ENCODE assay signal across 30 mouse cellular contexts in the genomic region with DNA sequence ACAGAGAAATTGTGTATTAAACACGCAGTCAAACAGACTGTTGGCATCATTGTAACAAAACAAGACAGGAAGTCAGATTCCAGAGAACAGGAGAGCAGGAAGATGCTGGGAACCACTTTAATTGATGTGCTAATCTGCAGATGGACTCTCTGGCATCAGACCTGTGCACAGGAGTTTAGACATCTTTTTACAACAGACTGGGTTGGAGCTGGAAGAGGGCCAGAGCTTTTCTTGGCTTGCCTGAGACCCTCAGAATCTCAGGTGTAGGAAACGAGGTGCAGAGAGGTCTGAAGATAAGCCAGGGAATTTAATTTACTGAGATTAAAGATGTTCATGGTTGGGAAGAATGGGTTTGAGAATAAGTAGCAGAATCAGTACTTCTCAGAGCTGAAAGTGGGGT. TPM values are rescaled to one million over a fixed set of nuclear protein-coding genes. Genes with fewer than 3 reads are reported as not detected.
"Had no signal": no experiment of that assay in that cellular context is flagged by ENCODE, and none has a peak within 500 bp of the region (broad histone marks: within the 10 kb centered on the region; RNA-seq: fewer than 3 reads in every experiment).

No protein-coding gene starts in this region.

- H3K27me3 ChIP-seq: heart, embryonic 13.5 days; heart, embryonic 15.5 days; hindbrain, embryonic 13.5 days; kidney, embryonic 15.5 days; limb, embryonic 13.5 days; limb, embryonic 15.5 days had no signal

- H3K27ac ChIP-seq: heart, embryonic 10.5 days; heart, embryonic 13.5 days; heart, embryonic 15.5 days; hindbrain, embryonic 13.5 days; kidney, embryonic 15.5 days; kidney, postnatal 0 days; limb, embryonic 13.5 days; limb, embryonic 15.5 days had no signal

- H3K4me1 ChIP-seq: heart, embryonic 10.5 days; heart, embryonic 15.5 days; hindbrain, embryonic 13.5 days; kidney, embryonic 15.5 days; limb, embryonic 15.5 days had no signal

- DNase-seq: gastrocnemius, postnatal 14 days; gastrocnemius, postnatal 36 days; heart, adult 18-20 months; heart, postnatal 14 days; heart, postnatal 36 days; kidney, adult 11 months; kidney, adult 2 months; kidney, adult 9 months; kidney, postnatal 14 days; kidney, postnatal 36 days; layer of hippocampus, adult 9-11 months; layer of hippocampus, postnatal 36 days; left cerebral cortex, postnatal 4 days had no signal

- H3K36me3 ChIP-seq: limb, embryonic 13.5 days; limb, embryonic 15.5 days had no signal

- ATAC-seq: hindbrain, embryonic 16.5 days; intestine, embryonic 16.5 days had no signal

- H3K9me3 ChIP-seq: heart, embryonic 10.5 days; heart, embryonic 15.5 days; hindbrain, embryonic 13.5 days; kidney, embryonic 15.5 days; limb, embryonic 13.5 days; limb, embryonic 15.5 days had no signal

- H3K4me3 ChIP-seq: heart, embryonic 10.5 days; heart, embryonic 13.5 days; heart, embryonic 15.5 days; hindbrain, embryonic 13.5 days; kidney, embryonic 15.5 days; limb, embryonic 13.5 days; limb, embryonic 15.5 days had no signal

- H3K9ac ChIP-seq: heart, embryonic 13.5 days; heart, embryonic 15.5 days; hindbrain, embryonic 13.5 days; kidney, embryonic 15.5 days; limb, embryonic 13.5 days; limb, embryonic 15.5 days had no signal

- H3K4me2 ChIP-seq: heart, embryonic 13.5 days; heart, embryonic 15.5 days; hindbrain, embryonic 13.5 days; kidney, embryonic 15.5 days; limb, embryonic 13.5 days; limb, embryonic 15.5 days had no signal

RNA-seq across cellular contexts. Expression of a gene that starts 12.3 kb away (rescaled TPM):
- polyA plus RNA-seq: gonadal fat pad, adult 2 months; heart, embryonic 10.5 days; heart, embryonic 13.5 days; heart, postnatal 0 days; hindbrain, embryonic 11.5 days; hindbrain, embryonic 13.5 days; intestine, embryonic 14.5 days; intestine, embryonic 16.5 days; kidney, adult 2 months; kidney, postnatal 0 days; large intestine, adult 2 months; limb, embryonic 11.5 days; limb, embryonic 13.5 days; limb, embryonic 15.5 days; liver, adult 2 months had no signal
